Mouse (Mus musculus) megakaryocyte, embryonic 14.5 days (primary cell): Measurements from ENCODE around the gene Itgam.

Experiments used
- FLI1 ChIP-seq: IDR thresholded peaks from 2 replicates; pipeline ENCODE4 v1.6.1; 2012; ENCODE audit warnings: low read length, inconsistent platforms, mixed read lengths
- GATA1 ChIP-seq: IDR thresholded peaks from 3 replicates; pipeline ENCODE4 v1.6.1; 2012; ENCODE audit warnings: mixed read lengths, low read length, inconsistent platforms, borderline replicate concordance

DNA sequence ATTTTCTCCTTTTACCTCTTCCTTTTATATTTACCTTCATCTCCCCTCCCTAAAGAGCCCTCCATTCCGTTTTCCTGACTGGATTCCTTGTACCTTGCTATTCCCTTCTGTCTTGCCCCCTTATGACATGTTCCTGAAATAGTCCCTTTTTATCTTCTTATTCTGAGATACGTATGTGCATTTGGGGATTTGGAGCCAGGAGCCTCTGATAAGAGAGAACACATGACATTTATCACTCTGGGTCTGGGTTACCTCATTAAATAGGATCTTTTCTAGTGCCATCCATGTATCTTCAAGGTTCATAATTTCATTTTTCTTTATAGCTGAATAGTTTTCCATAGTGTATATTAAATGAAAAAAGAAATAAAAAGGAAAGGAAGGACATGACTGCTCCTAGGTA is 16.8 kb upstream of the Itgam start:
- TF ChIP-seq FLI1 (no peak), GATA1 (no peak)
